Mouse (Mus musculus): ENCODE measurements around the gene Ush1c. TPM values are rescaled to one million over a fixed set of nuclear protein-coding genes. Genes with fewer than 3 reads are reported as not detected.
A peak's percentile ranks its signal among the peaks of the same experiment; 100 is the strongest.

Ush1c gene
- polyA plus RNA-seq, 1 experiment from 2014 or later: 2.5 TPM

- no peak overlapping the region for H3K9ac ChIP-seq (replicated peaks; ENCODE audit: low read depth, low read length)
- H3K4me3 ChIP-seq (replicated peaks; ENCODE audit: low read length): no peak overlapping the region
- no peaks in the 10 kb centered on the region for H3K9me3 ChIP-seq (ENCODE audit: control insufficient read depth, low read length)
- no peak overlapping the region for H3K27ac ChIP-seq (ENCODE audit: low read length)
- H3K4me2 ChIP-seq (ENCODE audit: low read length): no peak overlapping the region
- no peaks in the 10 kb centered on the region for H3K27me3 ChIP-seq (replicated peaks; ENCODE audit: control insufficient read depth, insufficient read depth, low read length)
- H3K4me1 ChIP-seq (replicated peaks; ENCODE audit: control insufficient read depth, insufficient read depth, low read length): peaks cover 22% of the 10 kb centered on the region
- WGBS: 70% methylated on average over 7 of the region's 7 CpGs
- H3K36me3 ChIP-seq (ENCODE audit: control insufficient read depth, insufficient read depth): no peaks in the 10 kb centered on the region
- ATAC-seq: no peak
These were observed 80.6 kb downstream of the Ush1c start for GRCm38 (mm10) chr7:46157746-46158145.

- no peak overlapping the region for H3K4me3 ChIP-seq (replicated peaks; ENCODE audit: low read length)
- 28% methylated on average over 18 of the region's 18 CpGs for WGBS
- peaks cover 15% of the 10 kb centered on the region; the same call in 1 of the 2 replicates for H3K4me1 ChIP-seq (replicated peaks; ENCODE audit: control insufficient read depth, insufficient read depth, low read length)
- H3K4me2 ChIP-seq (ENCODE audit: low read length): no peak overlapping the region
- 0 out of 2 replicates have a peak overlapping the region, but pooled peaks have one; percentile 12 for H3K9ac ChIP-seq (replicated peaks; ENCODE audit: low read depth, low read length)
- no peaks in the 10 kb centered on the region for H3K9me3 ChIP-seq (ENCODE audit: control insufficient read depth, low read length)
- ATAC-seq: no peak
- H3K27me3 ChIP-seq (replicated peaks; ENCODE audit: control insufficient read depth, insufficient read depth, low read length): no peaks in the 10 kb centered on the region
- no peak overlapping the region for H3K27ac ChIP-seq (ENCODE audit: low read length)
- H3K36me3 ChIP-seq (ENCODE audit: control insufficient read depth, insufficient read depth): no peaks in the 10 kb centered on the region
These were observed 83.5 kb downstream of the Ush1c start for GRCm38 (mm10) chr7:46154498-46155488.

GRCm38 (mm10) chr7:46152819-46153351 lies 85.4 kb downstream of the Ush1c start:
- no peak overlapping the region for H3K9ac ChIP-seq (replicated peaks; ENCODE audit: low read depth, low read length)
- no peak for ATAC-seq
- peaks cover 13% of the 10 kb centered on the region; the same call in 1 of the 2 replicates for H3K4me1 ChIP-seq (replicated peaks; ENCODE audit: control insufficient read depth, insufficient read depth, low read length)
- no peak overlapping the region for H3K27ac ChIP-seq (ENCODE audit: low read length)
- no peaks in the 10 kb centered on the region for H3K9me3 ChIP-seq (ENCODE audit: control insufficient read depth, low read length)
- no peak overlapping the region for H3K4me3 ChIP-seq (replicated peaks; ENCODE audit: low read length)
- H3K4me2 ChIP-seq (ENCODE audit: low read length): no peak overlapping the region
- 25% methylated on average over 9 of the region's 9 CpGs for WGBS
- no peaks in the 10 kb centered on the region for H3K27me3 ChIP-seq (replicated peaks; ENCODE audit: control insufficient read depth, insufficient read depth, low read length)
- H3K36me3 ChIP-seq (ENCODE audit: control insufficient read depth, insufficient read depth): no peaks in the 10 kb centered on the region

- Histone ChIP-seq H3K9me3 (ENCODE audit: control insufficient read depth, low read length) (no peaks in the 10 kb centered on the region), H3K9ac (replicated peaks; ENCODE audit: low read depth, low read length) (no peak overlapping the region), H3K4me1 (replicated peaks; ENCODE audit: control insufficient read depth, insufficient read depth, low read length) (peaks cover 15% of the 10 kb centered on the region), H3K27ac (ENCODE audit: low read length) (peak overlapping the region; percentile 77), H3K27me3 (replicated peaks; ENCODE audit: control insufficient read depth, insufficient read depth, low read length) (no peaks in the 10 kb centered on the region), H3K4me3 (replicated peaks; ENCODE audit: low read length) (no peak overlapping the region), H3K4me2 (ENCODE audit: low read length) (no peak overlapping the region), H3K36me3 (ENCODE audit: control insufficient read depth, insufficient read depth) (no peaks in the 10 kb centered on the region)
- 91% methylated on average over 7 of the region's 7 CpGs for WGBS
- 0 out of 2 replicates have a peak, but pooled peaks have one; percentile 2 for ATAC-seq
These were observed 90.9 kb downstream of the Ush1c start for GRCm38 (mm10) chr7:46147417-46147816.

- Histone ChIP-seq H3K27me3 (replicated peaks; ENCODE audit: control insufficient read depth, insufficient read depth, low read length) (no peaks in the 10 kb centered on the region), H3K9ac (replicated peaks; ENCODE audit: low read depth, low read length) (no peak overlapping the region), H3K36me3 (ENCODE audit: control insufficient read depth, insufficient read depth) (no peaks in the 10 kb centered on the region), H3K27ac (ENCODE audit: low read length) (peak overlapping the region; percentile 77), H3K9me3 (ENCODE audit: control insufficient read depth, low read length) (no peaks in the 10 kb centered on the region), H3K4me3 (replicated peaks; ENCODE audit: low read length) (no peak overlapping the region), H3K4me1 (replicated peaks; ENCODE audit: control insufficient read depth, insufficient read depth, low read length) (peaks cover 15% of the 10 kb centered on the region), H3K4me2 (ENCODE audit: low read length) (no peak overlapping the region)
- peak; percentile 71 for ATAC-seq
- 36% methylated on average over 7 of the region's 7 CpGs for WGBS
These were observed 91.5 kb downstream of the Ush1c start for GRCm38 (mm10) chr7:46146675-46147308.

Other genes with a start within 250 kb of the Ush1c start
- gene Abcc6, start 208.2 kb downstream of the Ush1c start, polyA plus RNA-seq (2015; fragmentation: Nextera tagmentation; extraction: Ambion mirVana): 0.47 and 0.86 TPM in 2 replicates
- gene Nomo1, start 204.8 kb downstream of the Ush1c start, polyA plus RNA-seq (2015; fragmentation: Nextera tagmentation; extraction: Ambion mirVana): 46.0 and 47.1 TPM in 2 replicates
- gene Kcnj11, start 137.7 kb downstream of the Ush1c start, polyA plus RNA-seq (2015; fragmentation: Nextera tagmentation; extraction: Ambion mirVana): 5.7 and 6.0 TPM in 2 replicates
- gene Abcc8, start 58.5 kb downstream of the Ush1c start, polyA plus RNA-seq (2015; fragmentation: Nextera tagmentation; extraction: Ambion mirVana): 33.2 and 34.3 TPM in 2 replicates
- gene Otog, start 2.5 kb upstream of the Ush1c start, polyA plus RNA-seq (2015; fragmentation: Nextera tagmentation; extraction: Ambion mirVana): not detected in 2 replicates
- gene Myod1, start 138.0 kb upstream of the Ush1c start, polyA plus RNA-seq (2015; fragmentation: Nextera tagmentation; extraction: Ambion mirVana): 0.14 TPM in 1 of 2 replicates, not detected in the other
- 7.6 and 8.4 TPM in 2 replicates for gene Kcnc1, start 158.0 kb upstream of the Ush1c start, polyA plus RNA-seq (2015; fragmentation: Nextera tagmentation; extraction: Ambion mirVana)